Comparison of ENCODE assay signal across 13 mouse cellular contexts in genomic region chr15:89215611-89216233, GRCm38 (mm10). TPM values are rescaled to one million over a fixed set of nuclear protein-coding genes. Genes with fewer than 3 reads are reported as not detected.
DNase-seq lines count a peak whose midpoint lies in the region; ATAC-seq and TF ChIP-seq lines count a peak whose summit lies in the region.
"Had no signal": no experiment of that assay in that cellular context is flagged by ENCODE, and none has a peak within 500 bp of the region (broad histone marks: within the 10 kb centered on the region; RNA-seq: fewer than 3 reads in every experiment).

No protein-coding gene starts in this region.

- no peak overlapping the region for H3K9ac ChIP-seq in CH12.LX (ENCODE audit: insufficient read depth, low read depth)
- no peak overlapping the region for H3K9ac ChIP-seq in heart, embryonic 16.5 days (ENCODE audit: low read length)
- H3K9ac ChIP-seq: limb, embryonic 12.5 days; midbrain, embryonic 13.5 days had no signal

- no peak overlapping the region for H3K4me3 ChIP-seq in CH12.LX (replicated peaks in 1 of 3; ENCODE audit: low read depth in 2 of 3, low read length in 2 of 3, poor library complexity in 1 of 3)
- no peak overlapping the region for H3K4me3 ChIP-seq in heart, embryonic 16.5 days (ENCODE audit: low read length)
- H3K4me3 ChIP-seq: embryonic facial prominence, embryonic 10.5 days; limb, embryonic 12.5 days; midbrain, embryonic 13.5 days had no signal

- no peak for TF ChIP-seq EP300 in CH12.LX (IDR thresholded peaks at IDR 0.05; ENCODE audit: low read length)

- DNase-seq in CH12.LX (ENCODE audit: extremely low read depth) (no peak), MEL-GATA-1-ER (ENCODE audit: extremely low read depth, low read depth) (peak; percentile 52)
- DNase-seq in cerebellum, postnatal 25 days: peak; percentile 68 to 74
- DNase-seq in thymus, postnatal 10 days (ENCODE audit: low spot score in 2 of 2): no peak
- DNase-seq in ovary, adult 18-20 months (ENCODE audit: low spot score): no peak
- DNase-seq in urinary bladder, postnatal 4 days (ENCODE audit: low spot score in 2 of 2): no peak
- DNase-seq in left cerebral cortex, postnatal 10 days (ENCODE audit: extremely low spot score in 1 of 2, low spot score in 2 of 2): no peak
- DNase-seq: thymus, postnatal 36 days had no signal

- intact Hi-C loops in left cerebral cortex, postnatal 10 days (cut with DNase I): loop anchor here (10.0 kb wide), 1 partner anchor 281 kb away; no protein-coding TSS in a partner anchor

- TF ChIP-seq POLR2A in CH12.LX (IDR thresholded peaks at IDR 0.05; ENCODE audit: low read depth, low read length): no peak

- peaks cover 9 to 33% of the 10 kb centered on the region in 2 experiments; a peak in 3 of 4 replicates for H3K4me1 ChIP-seq in CH12.LX (ENCODE audit: control insufficient read depth in 1 of 2, insufficient read depth in 2 of 2)
- peaks cover 27% of the 10 kb centered on the region for H3K4me1 ChIP-seq in heart, embryonic 16.5 days (ENCODE audit: control insufficient read depth, insufficient read depth, low read length)

- in situ Hi-C loops in CH12.LX (cut with MboI; ENCODE audit: low pct_ligation_motif_present, low pct_unique_long_range_greater_than_20kb, low sequenced_read_pairs): loop anchor here (25.0 kb wide), 1 partner anchor 253 kb away; the partner anchor contains the start of gene Ttll8

- no peak for TF ChIP-seq CTCF in CH12.LX (conservative IDR thresholded peaks at IDR 0.05 in 1 of 2, IDR thresholded peaks at IDR 0.05 in 1 of 2; ENCODE audit: low read depth in 2 of 2, low read length in 2 of 2)

- dilution Hi-C loops in CH12.LX (cut with MboI; ENCODE audit: extremely low pct_ligation_motif_present, extremely low pct_unique_long_range_greater_than_20kb, low sequenced_read_pairs): no loop called here

- peak overlapping the region; percentile 24; the same call in 1 of the 2 replicates for H3K4me2 ChIP-seq in CH12.LX (ENCODE audit: insufficient read depth, low read depth, poor library complexity, severe bottlenecking)
- H3K4me2 ChIP-seq in heart, embryonic 16.5 days (ENCODE audit: low read depth, low read length): no peak overlapping the region
- H3K4me2 ChIP-seq: limb, embryonic 12.5 days; midbrain, embryonic 13.5 days had no signal

- no peak for TF ChIP-seq RAD21 in CH12.LX (IDR thresholded peaks at IDR 0.05; ENCODE audit: low read depth, low read length)

- H3K36me3 ChIP-seq in CH12.LX (replicated peaks in 1 of 2; ENCODE audit: control insufficient read depth in 1 of 2, insufficient read depth in 1 of 2, low read length in 1 of 2): peaks cover 0 to 16% of the 10 kb centered on the region in 2 experiments
- H3K36me3 ChIP-seq in heart, embryonic 16.5 days (ENCODE audit: control insufficient read depth, insufficient read depth): peaks cover 11% of the 10 kb centered on the region; the same call in 1 of the 2 replicates

- WGBS in heart, embryonic 16.5 days: 63% methylated on average over 2 of the region's 2 CpGs

- H3K79me2 ChIP-seq in CH12.LX (replicated peaks; ENCODE audit: control insufficient read depth, extremely low read depth, insufficient read depth, poor library complexity, severe bottlenecking): peaks cover 13% of the 10 kb centered on the region

- H3K27me3 ChIP-seq in CH12.LX (replicated peaks): no peaks in the 10 kb centered on the region
- no peaks in the 10 kb centered on the region for H3K27me3 ChIP-seq in heart, embryonic 16.5 days (ENCODE audit: control insufficient read depth, insufficient read depth, low read length)
- H3K27me3 ChIP-seq: limb, embryonic 12.5 days; midbrain, embryonic 13.5 days; Patski had no signal

- H3K27ac ChIP-seq in CH12.LX (ENCODE audit: insufficient read depth, low read depth): peak overlapping the region; percentile 64
- peak overlapping the region; percentile 19; the same call in 1 of the 2 replicates for H3K27ac ChIP-seq in heart, embryonic 16.5 days (ENCODE audit: low read length)
- H3K27ac ChIP-seq: embryonic facial prominence, embryonic 10.5 days; limb, embryonic 12.5 days; midbrain, embryonic 13.5 days had no signal

- H3K9me3 ChIP-seq in CH12.LX (replicated peaks; ENCODE audit: low read length): peaks cover 4% of the 10 kb centered on the region
- H3K9me3 ChIP-seq in heart, embryonic 16.5 days (replicated peaks; ENCODE audit: control insufficient read depth, low read length): no peaks in the 10 kb centered on the region
- H3K9me3 ChIP-seq: embryonic facial prominence, embryonic 10.5 days; midbrain, embryonic 13.5 days had no signal

- ATAC-seq in heart, embryonic 16.5 days (replicated peaks; ENCODE audit: extremely low read depth, insufficient read depth, low FRiP score): 0 out of 2 replicates have a peak, but pooled peaks have one; percentile 5
- ATAC-seq: midbrain, embryonic 13.5 days; Patski had no signal

TF ChIP-seq in CH12.LX, 34 proteins besides CTCF, POLR2A, EP300 and RAD21:
- TF ChIP-seq USF2 (conservative IDR thresholded peaks at IDR 0.05; ENCODE audit: low read depth, low read length) (no peak), KAT2A (IDR thresholded peaks at IDR 0.05; ENCODE audit: insufficient replicate concordance, low read length) (no peak), ETS1 (conservative IDR thresholded peaks at IDR 0.05; ENCODE audit: low read depth, low read length) (no peak), ELF1 (IDR thresholded peaks at IDR 0.05; ENCODE audit: low read depth, low read length) (no peak), CHD1 (IDR thresholded peaks at IDR 0.05; ENCODE audit: low read depth, low read length) (no peak), HCFC1 (IDR thresholded peaks at IDR 0.05; ENCODE audit: low read depth, low read length) (no peak)

RNA-seq across cellular contexts. Expression of gene Ppp6r2, which starts 4.4 kb away (rescaled TPM):
- 10.0 and 14.7 TPM in 2 replicates for total RNA-seq in CH12.LX (2012; rRNA removed)
- 5.8 and 8.7 TPM in 2 replicates for total RNA-seq in CH12.LX (2014; rRNA removed)
- polyA plus RNA-seq in CH12.LX (2012; ENCODE audit: insufficient read length, low read depth): 6.8 and 10.3 TPM in 2 replicates
- 18.2 and 21.3 TPM in 2 replicates for polyA plus RNA-seq in heart, embryonic 16.5 days (2015; fragmentation: Nextera tagmentation; extraction: Ambion mirVana)
- total RNA-seq in left cerebral cortex, postnatal 10 days (2021): 100 to 1,000 TPM; 154 to 159 TPM

RNA-seq across cellular contexts. Expression of gene Dennd6b, which starts 19.4 kb away (rescaled TPM):
- total RNA-seq in CH12.LX (2012; rRNA removed) (6.6 and 9.0 TPM in 2 replicates), CH12.LX (2014; rRNA removed) (4.1 and 4.5 TPM in 2 replicates)
- 8.8 and 9.1 TPM in 2 replicates for polyA plus RNA-seq in CH12.LX (2012; ENCODE audit: insufficient read length, low read depth)
- polyA plus RNA-seq in heart, embryonic 16.5 days (2015; fragmentation: Nextera tagmentation; extraction: Ambion mirVana): 18.9 and 19.0 TPM in 2 replicates
- total RNA-seq in left cerebral cortex, postnatal 10 days (2021): 10 to 100 TPM; 41.4 to 41.8 TPM

RNA-seq across cellular contexts. Expression of gene Plxnb2, which starts 35.1 kb away (rescaled TPM):
- 40.1 and 51.5 TPM in 2 replicates for total RNA-seq in CH12.LX (2012; rRNA removed)
- 2.7 and 2.9 TPM in 2 replicates for total RNA-seq in CH12.LX (2014; rRNA removed)
- polyA plus RNA-seq in CH12.LX (2012; ENCODE audit: insufficient read length, low read depth): 4.3 and 4.5 TPM in 2 replicates
- polyA plus RNA-seq in heart, embryonic 16.5 days (2015; fragmentation: Nextera tagmentation; extraction: Ambion mirVana): 91.8 and 104 TPM in 2 replicates
- 10 to 100 TPM; 49.0 to 52.3 TPM for total RNA-seq in left cerebral cortex, postnatal 10 days (2021)

Comparison
In these comparisons a context has a peak if more than half of its experiments do, and no peak if none do; other contexts are left out.
1. DNase-seq: peak in MEL-GATA-1-ER (single experiment) and cerebellum, postnatal 25 days (2 of 2); none in CH12.LX (single experiment), thymus, postnatal 10 days (0 of 2), ovary, adult 18-20 months (single experiment), urinary bladder, postnatal 4 days (0 of 2) and left cerebral cortex, postnatal 10 days (0 of 2).
2. RNA of gene Ppp6r2, which starts 4.4 kb away (total RNA-seq): 154 to 159 TPM in left cerebral cortex, postnatal 10 days; 5.8 to 14.7 TPM in CH12.LX; every median in the first group is over 4 times any median in the second.
3. RNA of gene Dennd6b, which starts 19.4 kb away (total RNA-seq): 41.4 to 41.8 TPM in left cerebral cortex, postnatal 10 days; 4.1 to 9.0 TPM in CH12.LX; every median in the first group is over 4 times any median in the second.